20 mouse cellular contexts compared by ENCODE assay signal in genomic region chr15:78542767-78543303, GRCm38 (mm10). TPM values are rescaled to one million over a fixed set of nuclear protein-coding genes. Genes with fewer than 3 reads are reported as not detected.
DNase-seq lines count a peak whose midpoint lies in the region; ATAC-seq and TF ChIP-seq lines count a peak whose summit lies in the region.
"Had no signal": no experiment of that assay in that cellular context is flagged by ENCODE, and none has a peak within 500 bp of the region (broad histone marks: within the 10 kb centered on the region; RNA-seq: fewer than 3 reads in every experiment).

No protein-coding gene starts in this region.

- peak overlapping the region; percentile 10 for H3K4me2 ChIP-seq in forebrain, embryonic 13.5 days
- H3K4me2 ChIP-seq: embryonic facial prominence, embryonic 15.5 days; intestine, embryonic 15.5 days; liver, embryonic 13.5 days had no signal

- H3K4me1 ChIP-seq in forebrain, embryonic 13.5 days, result peaks cover 37% of the 10 kb centered on the region
- peaks cover 16% of the 10 kb centered on the region for H3K4me1 ChIP-seq in forebrain, embryonic 10.5 days
- peaks cover 69% of the 10 kb centered on the region for H3K4me1 ChIP-seq in olfactory bulb, adult 2 months (ENCODE audit: control insufficient read depth, insufficient read depth, low read length)

- WGBS in forebrain, embryonic 13.5 days, result 54% methylated on average over 7 of the region's 7 CpGs
- WGBS in forebrain, embryonic 10.5 days, result 76% methylated on average over 7 of the region's 7 CpGs
- WGBS in olfactory bulb, adult 2 months, result 25% methylated on average over 7 of the region's 7 CpGs

- no peaks in the 10 kb centered on the region for H3K36me3 ChIP-seq in forebrain, embryonic 13.5 days (ENCODE audit: poor library complexity, severe bottlenecking)
- H3K36me3 ChIP-seq in forebrain, embryonic 10.5 days (replicated peaks), result no peaks in the 10 kb centered on the region
- H3K36me3 ChIP-seq: embryonic facial prominence, embryonic 15.5 days; hindbrain, embryonic 10.5 days; intestine, embryonic 15.5 days; liver, embryonic 13.5 days; midbrain, embryonic 10.5 days had no signal

- peak; percentile 52; the same call in 1 of the 2 replicates for ATAC-seq in forebrain, embryonic 13.5 days

- no peak overlapping the region for H3K4me3 ChIP-seq in forebrain, embryonic 13.5 days
- no peak overlapping the region for H3K4me3 ChIP-seq in forebrain, embryonic 10.5 days
- peak overlapping the region; percentile 52 for H3K4me3 ChIP-seq in olfactory bulb, adult 2 months (ENCODE audit: insufficient read depth, low read depth, low read length)
- H3K4me3 ChIP-seq: embryonic facial prominence, embryonic 15.5 days; hindbrain, embryonic 10.5 days; intestine, embryonic 15.5 days; liver, embryonic 13.5 days; midbrain, embryonic 10.5 days; myocyte had no signal

- H3K27ac ChIP-seq in forebrain, embryonic 13.5 days, result peak overlapping the region; percentile 35
- H3K27ac ChIP-seq in forebrain, embryonic 10.5 days, result no peak overlapping the region
- H3K27ac ChIP-seq in olfactory bulb, adult 2 months (ENCODE audit: insufficient read depth, low read depth, low read length), result peak overlapping the region; percentile 97
- H3K27ac ChIP-seq: embryonic facial prominence, embryonic 15.5 days; hindbrain, embryonic 10.5 days; intestine, embryonic 15.5 days; liver, embryonic 13.5 days; midbrain, embryonic 10.5 days had no signal

- no peak for TF ChIP-seq CTCF in olfactory bulb, adult 2 months (IDR thresholded peaks at IDR 0.05; ENCODE audit: insufficient read depth, low read depth, low read length)

- DNase-seq in forebrain, embryonic 10.5 days (ENCODE audit: extremely low spot score, low spot score), result no peak
- peak; percentile 57 for DNase-seq in right cerebral cortex, adult 18-20 months
- no peak for DNase-seq in right cerebral cortex, postnatal 36 days (ENCODE audit: low spot score in 2 of 2)
- peak; percentile 73 to 79 for DNase-seq in cerebellum, postnatal 14 days
- DNase-seq in adrenal gland, adult 18-20 months (ENCODE audit: low spot score in 2 of 2), result no peak
- DNase-seq in gastrocnemius, adult 8-10 months (ENCODE audit: low spot score in 2 of 2), result no peak
- DNase-seq: adrenal gland, postnatal 10 days; B cell, adult 2 months; kidney, postnatal 14 days; liver, embryonic 13.5 days; lung, postnatal 10 days had no signal

- H3K27me3 ChIP-seq in forebrain, embryonic 13.5 days, result no peaks in the 10 kb centered on the region
- peaks cover 70% of the 10 kb centered on the region for H3K27me3 ChIP-seq in forebrain, embryonic 10.5 days (ENCODE audit: poor library complexity, severe bottlenecking)

- H3K9ac ChIP-seq in forebrain, embryonic 13.5 days, result no peak overlapping the region
- H3K9ac ChIP-seq: embryonic facial prominence, embryonic 15.5 days; intestine, embryonic 15.5 days; liver, embryonic 13.5 days had no signal

- TF ChIP-seq POLR2A in olfactory bulb, adult 2 months (IDR thresholded peaks at IDR 0.05; ENCODE audit: insufficient read depth, low read depth, low read length), result no peak

- no peaks in the 10 kb centered on the region for H3K9me3 ChIP-seq in forebrain, embryonic 13.5 days (replicated peaks)
- no peaks in the 10 kb centered on the region for H3K9me3 ChIP-seq in forebrain, embryonic 10.5 days
- H3K9me3 ChIP-seq: embryonic facial prominence, embryonic 15.5 days; hindbrain, embryonic 10.5 days; intestine, embryonic 15.5 days; liver, embryonic 13.5 days; midbrain, embryonic 10.5 days had no signal

RNA-seq across cellular contexts. Expression of gene Sstr3, which starts 1.6 kb away (rescaled TPM):
- polyA plus RNA-seq in forebrain, embryonic 13.5 days (2015; fragmentation: Nextera tagmentation; extraction: Ambion mirVana), result 0.96 and 1.4 TPM in 2 replicates
- 0.09 TPM in 1 of 2 replicates, not detected in the other for polyA plus RNA-seq in forebrain, embryonic 10.5 days (2016; fragmentation: Nextera tagmentation; extraction: Ambion mirVana)
- not detected in 2 replicates for polyA plus RNA-seq in olfactory bulb, adult 2 months (2012; ENCODE audit: insufficient read depth, insufficient read length, low replicate concordance, missing spikeins)
- 1 to 10 TPM in 1 of 2 experiments, under 1 TPM in 1; 0.45 to 1.2 TPM for total RNA-seq in adrenal gland, adult 18-20 months (2021)
- total RNA-seq in gastrocnemius, adult 8-10 months (2022), result not detected
- total RNA-seq: granulocyte monocyte progenitor cell, adult 5-6 weeks had no signal
- polyA plus RNA-seq: embryonic facial prominence, embryonic 15.5 days; heart, embryonic 14.5 days; liver, embryonic 13.5 days; myocyte had no signal

RNA-seq across cellular contexts. Expression of gene C1qtnf6, which starts 11.6 kb away (rescaled TPM):
- 4.1 and 5.8 TPM in 2 replicates for polyA plus RNA-seq in forebrain, embryonic 13.5 days (2015; fragmentation: Nextera tagmentation; extraction: Ambion mirVana)
- 8.4 and 8.8 TPM in 2 replicates for polyA plus RNA-seq in forebrain, embryonic 10.5 days (2016; fragmentation: Nextera tagmentation; extraction: Ambion mirVana)
- polyA plus RNA-seq in olfactory bulb, adult 2 months (2012; ENCODE audit: insufficient read depth, insufficient read length, low replicate concordance, missing spikeins), result not detected in 2 replicates
- 10 to 100 TPM; 14.1 to 15.0 TPM for total RNA-seq in adrenal gland, adult 18-20 months (2021)
- total RNA-seq in gastrocnemius, adult 8-10 months (2022), result 1 to 10 TPM in 3 of 4 experiments, under 1 TPM in 1; 0.82 to 2.9 (median 1.6) TPM

RNA-seq across cellular contexts. Expression of gene Rac2, which starts 29.7 kb away (rescaled TPM):
- polyA plus RNA-seq in forebrain, embryonic 13.5 days (2015; fragmentation: Nextera tagmentation; extraction: Ambion mirVana), result 2.9 and 3.4 TPM in 2 replicates
- polyA plus RNA-seq in forebrain, embryonic 10.5 days (2016; fragmentation: Nextera tagmentation; extraction: Ambion mirVana), result 3.1 and 6.1 TPM in 2 replicates
- polyA plus RNA-seq in olfactory bulb, adult 2 months (2012; ENCODE audit: insufficient read depth, insufficient read length, low replicate concordance, missing spikeins), result 2,065 TPM in 1 of 2 replicates, not detected in the other
- total RNA-seq in adrenal gland, adult 18-20 months (2021), result 1 to 10 TPM; 4.2 to 8.9 TPM
- total RNA-seq in gastrocnemius, adult 8-10 months (2022), result 1 to 10 TPM in 2 of 4 experiments, not detected in 2; 1.1 to 1.3 TPM
- polyA plus RNA-seq: myocyte had no signal

RNA-seq across cellular contexts. Expression of gene Il2rb, which starts 47.8 kb away (rescaled TPM):
- not detected in 2 replicates for polyA plus RNA-seq in forebrain, embryonic 13.5 days (2015; fragmentation: Nextera tagmentation; extraction: Ambion mirVana)
- not detected in 2 replicates for polyA plus RNA-seq in forebrain, embryonic 10.5 days (2016; fragmentation: Nextera tagmentation; extraction: Ambion mirVana)
- polyA plus RNA-seq in olfactory bulb, adult 2 months (2012; ENCODE audit: insufficient read depth, insufficient read length, low replicate concordance, missing spikeins), result not detected in 2 replicates
- 1 to 10 TPM; 1.1 to 2.5 TPM for total RNA-seq in adrenal gland, adult 18-20 months (2021)
- total RNA-seq in gastrocnemius, adult 8-10 months (2022), result not detected
- total RNA-seq: granulocyte monocyte progenitor cell, adult 5-6 weeks had no signal
- polyA plus RNA-seq: hindbrain, embryonic 10.5 days; midbrain, embryonic 10.5 days had no signal

RNA-seq across cellular contexts. Expression of gene Cyth4, which starts 54.0 kb away (rescaled TPM):
- 3.1 and 3.4 TPM in 2 replicates for polyA plus RNA-seq in forebrain, embryonic 13.5 days (2015; fragmentation: Nextera tagmentation; extraction: Ambion mirVana)
- polyA plus RNA-seq in forebrain, embryonic 10.5 days (2016; fragmentation: Nextera tagmentation; extraction: Ambion mirVana), result 4.5 TPM in 2 replicates
- polyA plus RNA-seq in olfactory bulb, adult 2 months (2012; ENCODE audit: insufficient read depth, insufficient read length, low replicate concordance, missing spikeins), result not detected in 2 replicates
- total RNA-seq in adrenal gland, adult 18-20 months (2021), result 1 to 10 TPM; 8.0 to 9.9 TPM
- total RNA-seq in gastrocnemius, adult 8-10 months (2022), result 1 to 10 TPM in 2 of 4 experiments, under 1 TPM in 2; 0.80 to 1.9 (median 1.1) TPM

Comparison
In these comparisons a context has a peak if more than half of its experiments do, and no peak if none do; other contexts are left out.
1. DNase-seq: peak in right cerebral cortex, adult 18-20 months (single experiment) and cerebellum, postnatal 14 days (2 of 2); none in forebrain, embryonic 10.5 days (single experiment), right cerebral cortex, postnatal 36 days (0 of 2), adrenal gland, adult 18-20 months (0 of 2) and gastrocnemius, adult 8-10 months (0 of 2).
2. RNA of gene Rac2, which starts 29.7 kb away (polyA plus RNA-seq): 2,065 TPM in olfactory bulb, adult 2 months; 3.1 to 6.1 TPM in forebrain, embryonic 10.5 days and 2.9 to 3.4 TPM in forebrain, embryonic 13.5 days; every median in the first group is over 10 times any median in the second.